Mouse (Mus musculus) midbrain, embryonic 16.5 days (tissue): ENCODE data around the gene Isy1. TPM values are rescaled to one million over a fixed set of nuclear protein-coding genes. Genes with fewer than 3 reads are reported as not detected.
"Not testable (repeated sequence)": the region's sequence is repeated elsewhere in the genome, so short reads cannot be mapped to it uniquely, and the experiment has no call there.

Source experiments
- ATAC-seq: fragments of 200-750 bp; cut with Nextera tagmentation; 2 replicates; pipeline ENCODE4 v1.8.0; 2017; ENCODE audit warnings: moderate TSS enrichment
- H3K27ac ChIP-seq: fragments of 300-500 bp; sonication (generic); 2 replicates; pipeline ENCODE4 v1.5.1; 2014; ENCODE audit warnings: mild to moderate bottlenecking, low read length, mixed read lengths
- H3K27me3 ChIP-seq: fragments of 300-500 bp; sonication (generic); 2 replicates; pipeline ENCODE4 v1.6.1; 2014; ENCODE audit warnings: low read depth, low read length, mixed read lengths; ENCODE audit not compliant: control insufficient read depth, insufficient read depth
- H3K36me3 ChIP-seq: fragments of 300-500 bp; sonication (generic); 2 replicates; pipeline ENCODE4 v1.6.1; 2014; ENCODE audit warnings: mild to moderate bottlenecking, low read length, moderate library complexity, mixed read lengths; ENCODE audit not compliant: control insufficient read depth, insufficient read depth
- H3K4me1 ChIP-seq: fragments of 300-500 bp; sonication (generic); 2 replicates; pipeline ENCODE4 v1.6.1; 2014; ENCODE audit warnings: mild to moderate bottlenecking, low read length, mixed read lengths; ENCODE audit not compliant: control insufficient read depth, insufficient read depth
- H3K4me2 ChIP-seq: fragments of 300-500 bp; sonication (generic); 2 replicates; pipeline ENCODE4 v1.6.1; 2014; ENCODE audit warnings: mild to moderate bottlenecking, low read length, mixed read lengths
- H3K4me3 ChIP-seq: fragments of 300-500 bp; sonication (generic); 2 replicates; pipeline ENCODE4 v1.5.1; 2014; ENCODE audit warnings: low read depth, mild to moderate bottlenecking, low read length, moderate library complexity, mixed read lengths
- H3K9ac ChIP-seq: fragments of 300-500 bp; sonication (generic); 2 replicates; pipeline ENCODE4 v1.6.1; 2014; ENCODE audit warnings: low read depth, low read length, mixed read lengths
- H3K9me3 ChIP-seq: fragments of 300-500 bp; sonication (generic); replicated peaks from 2 replicates; pipeline ENCODE4 v1.6.1; 2014; ENCODE audit warnings: mild to moderate bottlenecking, low read length, mixed read lengths; ENCODE audit not compliant: control insufficient read depth, poor library complexity, severe bottlenecking
- WGBS: fragments of 180-500 bp; shearing (Covaris S2); extraction: QIAGEN DNeasy Blood & Tissue Kit; methylation state at CpG from one replicate; pipeline ENCODE4 v1.1.7; 2014; 5-methylcytosine and 5-hydroxymethylcytosine counted together
- polyA plus RNA-seq: library from polyadenylated mRNA; unstranded; fragments of >200 nt; fragmentation: Nextera tagmentation; extraction: Ambion mirVana; gene quantifications from 2 replicates; pipeline ENCODE4 v1.2.1, GENCODE M21; 2015

Gene Isy1
- polyA plus RNA-seq, 1 experiment from 2014 or later, result 26.2 TPM

GRCm38 (mm10) chr6:87764296-87764695 lies 74.3 kb downstream of the Isy1 start:
- not testable (repeated sequence) for H3K9ac ChIP-seq, H3K4me3 ChIP-seq, H3K4me1 ChIP-seq, H3K27me3 ChIP-seq, H3K4me2 ChIP-seq, H3K9me3 ChIP-seq, H3K36me3 ChIP-seq, ATAC-seq, H3K27ac ChIP-seq
- WGBS, result 91% methylated on average over 2 of the region's 2 CpGs

Other genes with a start within 250 kb of the Isy1 start
- gene Prokr1, start 248.1 kb downstream of the Isy1 start, polyA plus RNA-seq, result 1.6 and 2.8 TPM in 2 replicates
- gene Aplf, start 166.6 kb downstream of the Isy1 start, polyA plus RNA-seq, result 7.1 and 7.7 TPM in 2 replicates
- 4.6 and 5.5 TPM in 2 replicates for gene Efcc1, start 107.9 kb downstream of the Isy1 start, polyA plus RNA-seq
- 0.50 and 0.66 TPM in 2 replicates for gene Gp9, start 60.7 kb downstream of the Isy1 start, polyA plus RNA-seq
- gene Rab43, start 26.6 kb downstream of the Isy1 start, polyA plus RNA-seq, result 9.7 and 11.0 TPM in 2 replicates
- 2.5 and 4.0 TPM in 2 replicates for gene Gm45140, start 3.0 kb downstream of the Isy1 start, polyA plus RNA-seq
- 484 and 498 TPM in 2 replicates for gene Cnbp, start 12.3 kb upstream of the Isy1 start, polyA plus RNA-seq
- 198 and 203 TPM in 2 replicates for gene Copg1, start 49.0 kb upstream of the Isy1 start, polyA plus RNA-seq
- 42.1 and 44.5 TPM in 2 replicates for gene Hmces, start 75.1 kb upstream of the Isy1 start, polyA plus RNA-seq
- 13.5 and 14.4 TPM in 2 replicates for gene H1fx, start 142.8 kb upstream of the Isy1 start, polyA plus RNA-seq
- 357 and 370 TPM in 2 replicates for gene Rab7, start 206.5 kb upstream of the Isy1 start, polyA plus RNA-seq
- gene Rpn1, start 245.7 kb upstream of the Isy1 start, polyA plus RNA-seq, result 321 and 328 TPM in 2 replicates